Mouse (Mus musculus) layer of hippocampus, postnatal 14 days (tissue): ENCODE results near the gene Zfp180. TPM values are rescaled to one million over a fixed set of nuclear protein-coding genes. Genes with fewer than 3 reads are reported as not detected.
A peak's percentile ranks its signal among the peaks of the same experiment; 100 is the strongest.
"Not testable (repeated sequence)": the region's sequence is repeated elsewhere in the genome, so short reads cannot be mapped to it uniquely, and the experiment has no call there.

ENCODE experiments used
- DNase-seq, 2 experiments: peaks; one replicate each; pipeline ENCODE4 v3.0.0; 2021 to 2022; ENCODE audit warnings: low spot score in 2 of 2, mixed read lengths in 1 of 2
- long read RNA-seq, 2 experiments: library from polyadenylated mRNA; stranded (forward); transcript quantifications; one replicate each; pipeline ENCODE4 v2.0.0; 2021
- total RNA-seq, 2 experiments: library from RNA; stranded (reverse); gene quantifications; 2 replicates each; pipeline ENCODE4 v1.2.3; 2021

Gene Zfp180
- 10 to 100 TPM; 28.8 to 30.7 TPM for total RNA-seq
- long read RNA-seq, experiment 1, transcript Zfp180-201 (5 exons, 3,901 nt), result major isoform, 8 of 15 reads
- long read RNA-seq, experiment 1, partial matches to known transcripts, result 4 of 15 reads
- long read RNA-seq, experiment 1, other reads (novel, unspliced or antisense), result 3 of 15 reads
- long read RNA-seq, experiment 2, transcript Zfp180-201 (5 exons, 3,901 nt), result major isoform, 5 of 9 reads
- long read RNA-seq, experiment 2, partial matches to known transcripts, result 2 of 9 reads
- long read RNA-seq, experiment 2, other reads (novel, unspliced or antisense), result 2 of 9 reads

GRCm38 (mm10) chr7:24081634-24082431 is at the start of gene Zfp180:
Gene Zfp180, plus strand, starts transcription at chr7:24081924.
- peak; percentile 93 to 98 for DNase-seq

GRCm38 (mm10) chr7:24052660-24053304 is 28.9 kb upstream of the Zfp180 start, which contains the start of gene Vmn1r183:
Gene Vmn1r183, plus strand, starts transcription at chr7:24053254.
- no peak for DNase-seq

GRCm38 (mm10) chr7:24074424-24074823 is 7.3 kb upstream of the Zfp180 start:
- DNase-seq, result not testable (repeated sequence)

- DNase-seq, result no peak
Observed at GRCm38 (mm10) chr7:24082457-24083235, 922 bp downstream of the Zfp180 start.

- no peak for DNase-seq
Observed at GRCm38 (mm10) chr7:24086871-24087270, 5.1 kb downstream of the Zfp180 start.

- no peak for DNase-seq
Observed at GRCm38 (mm10) chr7:24087485-24088125, 5.9 kb downstream of the Zfp180 start.

- no peak for DNase-seq
Observed at GRCm38 (mm10) chr7:24104403-24104802, 22.7 kb downstream of the Zfp180 start.

GRCm38 (mm10) chr7:24105144-24105703 is 23.5 kb downstream of the Zfp180 start:
- DNase-seq, result no peak

- DNase-seq, result no peak
Observed at GRCm38 (mm10) chr7:24110839-24111238, 29.1 kb downstream of the Zfp180 start.

GRCm38 (mm10) chr7:24111772-24112155 is 30.0 kb downstream of the Zfp180 start:
- no peak for DNase-seq

GRCm38 (mm10) chr7:24112156-24112856 is 30.6 kb downstream of the Zfp180 start, which contains the start of gene Zfp112:
Gene Zfp112, plus strand, starts transcription at chr7:24112314.
- DNase-seq, result peak; percentile 74 to 91

- peak in 1 of 2 experiments; percentile 31 for DNase-seq
Observed at GRCm38 (mm10) chr7:24113001-24113400, 31.3 kb downstream of the Zfp180 start.

GRCm38 (mm10) chr7:24116655-24117054 is 34.9 kb downstream of the Zfp180 start:
- DNase-seq, result no peak

GRCm38 (mm10) chr7:24133425-24133995 is 51.8 kb downstream of the Zfp180 start:
- DNase-seq, result peak in 1 of 2 experiments; percentile 9

GRCm38 (mm10) chr7:24133996-24134828 is 52.5 kb downstream of the Zfp180 start, which contains the start of gene Zfp235:
Gene Zfp235, plus strand, starts transcription at chr7:24134169.
- peak; percentile 87 to 93 for DNase-seq

GRCm38 (mm10) chr7:24142566-24142965 is 60.8 kb downstream of the Zfp180 start:
- DNase-seq, result no peak

GRCm38 (mm10) chr7:24153272-24153671 is 71.5 kb downstream of the Zfp180 start:
- DNase-seq, result no peak
